Mouse (Mus musculus) gastrocnemius, adult 18-20 months (tissue): ENCODE results near the gene Klhdc1. TPM values are rescaled to one million over a fixed set of nuclear protein-coding genes. Genes with fewer than 3 reads are reported as not detected.
A peak's percentile ranks its signal among the peaks of the same experiment; 100 is the strongest.

Source experiments
- DNase-seq: peaks from one replicate; pipeline ENCODE4 v3.0.0; 2021; ENCODE audit warnings: low spot score
- total RNA-seq, 2 experiments: library from RNA; stranded (reverse); gene quantifications; 2 replicates each; pipeline ENCODE4 v1.2.3; 2021

The Klhdc1 gene
- total RNA-seq, 2 experiments from 2014 or later = 22.7 to 26.2 TPM

DNA sequence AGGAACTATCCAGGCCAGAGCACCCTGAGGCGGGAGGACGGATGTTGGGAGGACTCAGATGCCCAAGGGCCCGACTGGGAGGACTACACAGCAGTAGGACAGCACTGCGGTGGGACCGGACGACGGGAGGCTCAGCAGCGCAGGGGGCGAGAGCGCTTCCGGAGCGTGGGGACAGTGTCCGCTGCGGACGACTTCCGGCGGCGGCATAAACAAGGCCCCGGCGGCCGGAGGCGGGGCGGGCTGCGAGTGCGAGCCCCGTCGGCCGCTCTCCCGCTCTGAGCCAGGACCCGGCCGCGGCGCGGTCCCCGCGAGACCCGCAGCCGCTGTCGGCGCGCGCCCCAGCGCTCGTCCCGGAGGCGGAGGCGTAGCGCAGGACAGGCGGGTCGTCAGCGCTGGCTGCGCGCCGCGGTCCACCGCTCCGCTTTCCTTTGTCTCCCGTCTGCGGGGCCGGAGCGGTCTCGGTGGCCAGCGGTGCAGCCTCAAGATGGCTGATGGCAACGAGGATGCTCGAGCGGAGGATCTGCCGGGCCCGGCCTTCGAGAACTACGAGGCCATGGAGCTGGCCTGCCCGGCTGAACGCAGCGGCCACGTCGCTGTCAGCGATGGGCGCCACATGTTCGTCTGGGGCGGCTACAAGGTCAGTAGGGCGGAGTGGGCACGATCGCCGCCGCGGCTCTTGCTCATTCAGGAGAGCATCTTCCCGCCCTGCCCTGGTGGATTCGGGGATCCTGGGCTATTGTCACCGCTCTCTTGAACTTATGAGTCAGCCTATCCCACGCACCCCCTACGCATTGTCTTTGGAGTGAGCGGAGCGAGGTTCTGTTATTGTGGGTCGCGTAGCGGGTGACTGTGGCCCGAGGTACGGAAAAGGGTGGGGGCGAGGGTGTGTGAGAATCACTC lies 55.8 kb downstream of the Klhdc1 start, which contains the start of gene Klhdc2:
Klhdc2 (plus strand) TSS at position 171 of the 900 bp plus-strand sequence.
- DNase-seq = peak; percentile 88

DNA sequence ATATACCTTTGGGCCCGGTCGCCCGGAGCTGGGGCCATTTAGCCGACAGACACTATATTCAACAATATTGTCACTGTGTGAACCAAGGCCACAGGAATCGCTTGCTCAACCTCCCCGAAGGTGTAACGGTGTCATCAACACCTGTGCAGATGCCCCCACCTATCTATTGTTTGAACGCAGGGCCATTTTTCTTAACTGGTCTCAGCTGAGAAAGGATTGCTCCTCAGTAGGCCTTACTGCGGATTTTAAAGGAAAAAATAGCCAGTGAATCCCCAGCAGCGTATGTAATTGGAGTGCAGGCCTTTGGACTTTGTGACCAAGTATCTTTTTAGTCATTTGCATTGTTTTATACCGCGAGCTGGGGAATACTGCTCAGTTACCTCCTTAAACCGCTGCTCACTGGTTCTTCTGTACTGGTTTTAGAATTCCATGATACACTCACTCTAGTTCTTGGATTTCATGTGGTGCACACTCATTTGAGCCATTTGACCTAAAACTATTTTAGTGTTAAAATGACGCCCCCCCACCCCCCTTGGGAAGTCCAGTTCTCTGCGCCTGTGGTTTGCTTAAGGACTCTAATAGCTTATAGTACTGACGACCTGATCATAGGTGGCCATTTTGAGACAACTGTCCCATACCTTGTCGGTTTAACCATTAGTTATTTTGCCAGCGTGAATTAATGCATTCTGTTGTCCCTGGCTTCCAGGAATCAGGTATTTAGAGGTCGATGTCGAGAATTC lies 56.6 kb downstream of the Klhdc1 start:
- no peak for DNase-seq

DNA sequence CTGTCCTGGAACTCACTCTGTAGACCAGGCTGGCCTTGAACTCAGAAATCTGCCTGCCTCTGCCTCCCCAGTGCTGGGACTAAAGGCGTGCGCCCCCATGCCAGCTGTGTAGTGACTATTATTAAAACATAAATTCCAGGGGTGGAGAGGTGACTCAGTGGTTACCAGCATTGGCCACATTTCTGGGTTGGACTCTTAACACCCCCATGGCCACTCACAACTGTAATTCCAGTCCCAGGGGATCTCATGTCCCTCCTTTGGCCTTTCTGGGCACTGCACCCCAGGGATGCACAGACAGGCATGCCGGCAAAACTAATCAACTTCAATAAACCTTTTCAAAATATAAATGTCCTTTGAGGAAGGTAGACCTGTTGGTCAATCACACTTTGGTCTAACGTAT lies 57.3 kb downstream of the Klhdc1 start:
- no peak for DNase-seq

DNA sequence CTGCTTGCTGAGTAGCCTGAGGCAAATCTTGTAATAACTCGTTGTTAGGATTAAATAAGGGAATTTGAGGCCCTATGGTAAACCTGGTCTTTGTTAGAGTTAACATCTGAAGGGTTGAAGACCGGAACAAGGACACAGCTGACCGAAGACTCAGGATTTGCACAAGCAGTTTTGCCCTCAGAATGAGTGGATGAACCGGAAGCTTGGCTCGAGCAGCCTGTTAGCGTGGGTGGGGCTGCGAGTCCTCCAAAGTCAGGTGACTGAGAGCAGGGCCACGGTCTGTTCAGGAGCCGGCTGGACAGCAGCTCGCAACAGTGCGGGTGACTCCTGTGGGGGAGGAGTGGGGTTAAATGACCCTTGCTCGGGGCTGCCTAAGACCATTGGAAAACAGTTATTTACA lies 58.3 kb downstream of the Klhdc1 start:
- DNase-seq = peak; percentile 34

DNA sequence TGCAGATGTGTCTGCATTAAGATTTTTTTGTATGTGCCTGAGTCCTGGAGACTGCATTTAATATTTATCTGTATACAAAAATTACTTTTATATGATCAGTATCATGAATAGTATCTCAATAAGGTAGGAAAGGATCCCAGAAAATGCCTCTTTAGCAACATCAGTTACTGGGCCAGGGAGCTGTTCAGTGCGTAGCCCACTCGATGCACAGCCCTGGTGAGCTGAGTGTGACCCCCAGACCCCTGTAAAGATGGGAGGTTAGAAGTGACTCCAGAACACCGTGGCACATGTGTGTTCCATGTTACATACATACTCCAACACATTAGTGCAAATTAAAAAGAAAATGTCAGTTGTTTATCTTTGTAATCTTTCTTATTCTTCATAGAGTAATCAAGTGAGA lies 58.9 kb downstream of the Klhdc1 start:
- no peak for DNase-seq

- no peak for DNase-seq
Observed at GRCm38 (mm10) chr12:69300391-69300790, 59.4 kb downstream of the Klhdc1 start.

- DNase-seq = no peak
Observed at GRCm38 (mm10) chr12:69302171-69302570, 61.2 kb downstream of the Klhdc1 start.

DNA sequence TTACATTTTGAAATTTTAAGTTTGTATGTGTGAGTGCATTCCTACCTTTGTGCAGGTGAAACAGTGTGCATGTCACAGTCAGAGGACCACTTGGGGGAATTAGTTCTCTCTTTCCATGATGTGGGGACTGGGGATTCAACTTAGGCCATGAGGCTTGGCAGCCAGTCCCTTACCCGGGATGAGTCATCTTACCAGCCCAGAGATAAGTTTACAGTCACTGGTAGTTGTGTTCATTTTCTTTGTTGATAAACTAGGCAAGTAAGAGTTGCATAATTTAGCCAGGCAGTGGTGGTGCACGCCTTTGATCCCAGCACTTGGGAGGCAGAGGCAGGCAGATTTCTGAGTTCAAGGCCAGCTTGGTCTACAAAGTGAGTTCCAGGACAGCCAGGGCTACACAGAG lies 63.1 kb downstream of the Klhdc1 start:
- no peak for DNase-seq

DNA sequence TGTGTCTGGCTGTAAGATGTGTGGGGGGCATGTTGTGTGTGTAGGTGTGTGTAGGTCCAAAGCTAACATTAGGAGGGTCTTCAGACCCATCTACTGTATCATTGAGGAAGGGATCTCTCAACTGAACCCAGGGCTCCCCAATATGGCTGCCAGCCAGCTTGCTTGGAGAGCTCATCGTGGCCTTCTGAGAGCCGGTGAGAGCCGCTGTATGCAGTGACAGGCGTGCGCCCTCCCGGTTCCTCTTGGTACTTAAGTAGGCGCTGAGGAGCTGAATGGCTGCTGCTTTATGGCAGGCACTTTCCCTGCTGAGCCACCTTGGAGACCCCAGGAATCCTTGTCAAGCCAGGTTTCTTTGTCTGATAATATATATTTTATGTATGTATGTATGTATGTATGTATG lies 65.4 kb downstream of the Klhdc1 start:
- no peak for DNase-seq

DNA sequence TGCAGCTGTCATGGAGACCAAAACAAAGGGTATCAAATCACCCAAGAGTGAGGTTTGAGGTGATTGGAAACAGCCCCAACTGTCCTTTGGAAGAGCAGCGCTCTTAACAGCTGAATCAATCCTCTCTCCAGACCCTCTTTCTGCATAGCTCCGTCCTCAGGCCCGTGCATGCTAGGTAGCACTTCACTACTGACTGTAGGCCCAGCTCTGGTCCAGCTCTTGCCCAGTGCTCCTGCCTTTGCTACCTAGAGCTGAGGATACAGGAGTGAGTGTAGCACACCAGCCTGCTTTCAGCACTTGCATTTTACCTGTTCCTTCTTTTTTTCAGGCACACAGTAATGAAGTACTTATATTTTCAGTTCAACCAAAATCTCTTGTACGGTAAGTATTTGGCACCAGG lies 68.7 kb downstream of the Klhdc1 start:
- DNase-seq = no peak

DNA sequence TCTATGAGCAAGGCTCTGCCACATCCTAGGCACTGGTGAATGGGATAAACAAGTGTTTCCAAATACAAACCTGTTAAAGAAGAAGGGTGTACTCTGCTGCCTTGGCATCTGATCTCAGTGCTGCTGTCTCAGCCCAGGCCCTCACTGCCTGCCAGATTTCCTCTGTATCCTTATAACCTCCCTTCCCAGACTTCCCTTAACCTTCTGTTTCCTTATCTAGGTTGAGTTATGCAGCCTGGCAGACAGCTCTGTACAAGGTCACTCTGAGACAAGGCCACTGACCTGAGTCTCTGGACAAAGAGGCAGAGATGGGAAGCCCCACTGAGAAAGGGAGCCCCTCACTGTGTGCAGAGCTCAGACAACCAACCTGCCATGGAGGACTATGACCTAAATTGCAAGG lies 77.5 kb downstream of the Klhdc1 start:
- no peak for DNase-seq

GRCm38 (mm10) chr12:69331187-69331586 lies 90.2 kb downstream of the Klhdc1 start:
- no peak for DNase-seq

DNA sequence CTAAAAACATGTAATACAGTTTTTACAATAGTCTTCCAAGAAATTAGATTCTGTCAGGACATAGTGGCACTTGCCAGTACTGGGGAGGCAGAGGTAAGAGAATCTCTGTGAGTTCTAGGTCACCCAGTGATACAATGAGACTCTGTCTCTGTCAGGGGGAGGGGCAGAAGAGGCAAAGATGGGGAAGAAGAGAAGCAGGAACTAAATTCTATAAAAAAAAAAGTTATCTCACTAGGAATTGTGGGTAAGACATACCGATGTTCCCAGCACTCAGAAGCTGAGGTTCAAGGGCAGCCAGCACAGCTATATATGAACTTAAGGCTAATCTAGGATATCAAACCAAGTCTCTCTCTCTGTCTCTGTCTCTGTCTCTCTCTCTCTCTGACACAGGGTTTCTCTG lies 91.2 kb downstream of the Klhdc1 start:
- no peak for DNase-seq

DNA sequence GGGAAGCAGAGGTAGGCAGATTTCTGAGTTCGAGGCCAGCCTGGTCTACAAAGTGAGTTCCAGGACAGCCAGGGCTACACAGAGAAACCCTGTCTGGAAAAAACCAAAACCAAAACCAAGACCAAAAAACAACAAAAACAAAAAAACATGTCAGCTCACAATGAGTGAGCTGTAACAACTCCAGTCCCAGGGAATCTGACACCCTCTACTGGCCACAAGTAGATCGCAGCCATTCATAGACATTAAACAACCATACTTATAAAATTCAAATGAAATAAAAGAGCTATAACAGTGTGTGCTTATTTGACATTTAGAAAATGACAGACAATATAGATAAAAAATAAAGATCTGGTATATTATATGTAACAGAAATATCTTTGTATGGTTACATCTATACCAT lies 92.6 kb downstream of the Klhdc1 start:
- peak; percentile 32 for DNase-seq

Other genes starting within 250 kb of the Klhdc1 start
- 1,000 to 10,000 TPM in 1 of 2 experiments, 100 to 1,000 TPM in 1; 898 to 1,011 TPM for gene Rps29, start 82.0 kb upstream of the Klhdc1 start, total RNA-seq
- not detected for gene Lrr1, start 72.4 kb upstream of the Klhdc1 start, total RNA-seq
- 100 to 1,000 TPM; 336 to 346 TPM for gene Rpl36al, start 57.1 kb upstream of the Klhdc1 start, total RNA-seq
- 1 to 10 TPM; 5.6 to 7.2 TPM for gene Mgat2, start 57.0 kb upstream of the Klhdc1 start, total RNA-seq
- gene Gm49383, start 44.1 kb upstream of the Klhdc1 start, total RNA-seq = 1 to 10 TPM; 1.7 to 3.4 TPM
- under 1 TPM; 0.59 to 0.73 TPM for gene Dnaaf2, start 42.7 kb upstream of the Klhdc1 start, total RNA-seq
- gene Gm49384, start 36.9 kb upstream of the Klhdc1 start, total RNA-seq = 1 to 10 TPM; 1.9 to 2.0 TPM
- gene Pole2, start 13.0 kb upstream of the Klhdc1 start, total RNA-seq = under 1 TPM; 0.18 to 0.19 TPM
- 100 to 1,000 TPM in 1 of 2 experiments, 10 to 100 TPM in 1; 98.7 to 119 TPM for gene Klhdc2, start 55.5 kb downstream of the Klhdc1 start, total RNA-seq
- 10 to 100 TPM; 18.7 to 20.9 TPM for gene Nemf, start 116.0 kb downstream of the Klhdc1 start, total RNA-seq
- gene Arf6, start 131.0 kb downstream of the Klhdc1 start, total RNA-seq = 10 to 100 TPM; 19.1 to 26.3 TPM
- gene Gm9887, start 131.3 kb downstream of the Klhdc1 start, total RNA-seq = not detected